Mouse (Mus musculus) right cerebral cortex, postnatal 36 days (tissue): Measurements from ENCODE around the gene Ofcc1.

Experiments
- DNase-seq, 2 experiments: peaks; one replicate each; pipeline ENCODE4 v3.0.0; 2022; ENCODE audit warnings: low spot score in 2 of 2, mixed read lengths in 1 of 2

Ofcc1 gene

DNA sequence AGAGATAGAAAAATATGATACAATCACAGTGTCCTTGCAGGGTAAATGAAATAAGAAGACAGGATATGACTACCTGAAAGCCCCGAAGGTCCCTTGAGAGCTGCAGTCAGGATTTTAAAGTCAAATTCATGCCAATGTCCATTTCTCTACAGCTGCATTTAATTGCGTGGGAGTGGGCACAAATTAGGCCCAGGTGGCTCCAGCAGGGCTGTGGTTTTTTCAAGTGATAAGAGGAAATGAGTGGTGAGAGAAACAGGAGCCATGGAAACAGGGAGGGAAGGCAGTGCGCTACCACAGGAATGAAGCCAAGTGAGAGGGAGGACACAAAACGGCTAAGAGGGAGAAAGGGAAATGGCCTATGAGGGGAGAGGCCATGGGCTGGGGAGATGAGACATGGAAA lies 363.3 kb downstream of the Ofcc1 start:
- no peak for DNase-seq

DNA sequence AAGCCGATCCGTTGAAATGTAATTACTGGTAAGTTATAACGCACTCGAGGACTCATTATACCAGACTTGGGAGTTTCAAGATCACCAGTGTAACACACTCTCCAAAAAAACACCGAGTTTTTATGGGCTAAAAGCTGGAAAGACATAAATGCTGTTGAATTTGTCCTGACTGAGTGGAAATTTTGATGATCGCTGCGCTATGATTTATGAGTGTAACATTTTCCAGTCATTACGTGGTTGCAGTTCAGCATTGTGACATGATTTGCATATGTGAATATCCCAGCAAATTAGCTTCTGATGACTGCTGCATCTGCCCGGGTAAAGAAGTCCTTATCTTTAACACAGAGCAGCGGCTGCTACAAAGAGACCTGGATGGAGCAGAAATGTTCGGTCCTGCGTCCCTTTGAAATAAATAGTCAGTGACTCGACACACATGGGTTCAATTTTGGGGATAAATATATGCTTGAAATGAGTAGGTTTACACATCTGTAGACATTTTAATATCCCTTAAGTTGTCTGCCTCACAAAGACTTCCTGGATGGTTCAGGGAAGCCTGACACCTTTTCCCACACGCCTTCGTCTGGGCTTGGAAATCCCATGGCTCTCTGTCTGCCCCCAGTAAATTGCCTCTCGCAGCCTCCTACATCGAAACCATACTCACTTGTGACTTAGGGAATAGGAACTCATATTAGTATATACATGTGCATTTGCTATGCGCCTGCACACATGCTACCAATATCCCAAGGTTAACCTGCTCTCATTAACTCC lies 381.8 kb downstream of the Ofcc1 start:
- no peak for DNase-seq

GRCm38 (mm10) chr13:39968349-39969016 lies 392.8 kb downstream of the Ofcc1 start:
- no peak for DNase-seq

GRCm38 (mm10) chr13:39957226-39957625 lies 404.0 kb downstream of the Ofcc1 start:
- DNase-seq, result no peak

- no peak for DNase-seq
Measured at GRCm38 (mm10) chr13:39956017-39956416, 405.2 kb downstream of the Ofcc1 start.
